Mouse (Mus musculus) erythroblast, embryonic 14.5 days (primary cell): ENCODE data around the gene Rprml.

Experiments used
- GATA1 ChIP-seq: IDR thresholded peaks from 2 replicates; pipeline ENCODE4 v1.6.1; 2012; ENCODE audit warnings: low read length, inconsistent platforms, mixed read lengths
- TAL1 ChIP-seq: IDR thresholded peaks from 3 replicates; pipeline ENCODE4 v1.6.1; 2012; ENCODE audit warnings: low read length, inconsistent platforms, mixed read lengths

- TF ChIP-seq GATA1, result no peak
- TF ChIP-seq TAL1, result no peak
These were observed 34.4 kb downstream of the Rprml start for GRCm38 (mm10) chr11:103683667-103684334.
